Mouse (Mus musculus) left cerebral cortex, adult 11 months (tissue): ENCODE results near the gene Faah.

Experiments used
- DNase-seq: peaks from one replicate; pipeline ENCODE4 v3.0.0; 2022; ENCODE audit warnings: low spot score

The Faah gene

GRCm38 (mm10) chr4:116017902-116018746, at the start of gene Faah:
Faah (minus strand) TSS chr4:116017926.
- DNase-seq = no peak

GRCm38 (mm10) chr4:116063855-116064254, 46.1 kb upstream of the Faah start:
- DNase-seq = no peak

- DNase-seq = no peak
Measured at GRCm38 (mm10) chr4:116059012-116059726, 41.4 kb upstream of the Faah start.

GRCm38 (mm10) chr4:116057559-116057958, 39.8 kb upstream of the Faah start:
- DNase-seq = no peak

GRCm38 (mm10) chr4:116053399-116053961, 35.8 kb upstream of the Faah start, which contains the start of gene Nsun4:
Nsun4 (minus strand) TSS chr4:116053876.
- peak; percentile 84 for DNase-seq

DNA sequence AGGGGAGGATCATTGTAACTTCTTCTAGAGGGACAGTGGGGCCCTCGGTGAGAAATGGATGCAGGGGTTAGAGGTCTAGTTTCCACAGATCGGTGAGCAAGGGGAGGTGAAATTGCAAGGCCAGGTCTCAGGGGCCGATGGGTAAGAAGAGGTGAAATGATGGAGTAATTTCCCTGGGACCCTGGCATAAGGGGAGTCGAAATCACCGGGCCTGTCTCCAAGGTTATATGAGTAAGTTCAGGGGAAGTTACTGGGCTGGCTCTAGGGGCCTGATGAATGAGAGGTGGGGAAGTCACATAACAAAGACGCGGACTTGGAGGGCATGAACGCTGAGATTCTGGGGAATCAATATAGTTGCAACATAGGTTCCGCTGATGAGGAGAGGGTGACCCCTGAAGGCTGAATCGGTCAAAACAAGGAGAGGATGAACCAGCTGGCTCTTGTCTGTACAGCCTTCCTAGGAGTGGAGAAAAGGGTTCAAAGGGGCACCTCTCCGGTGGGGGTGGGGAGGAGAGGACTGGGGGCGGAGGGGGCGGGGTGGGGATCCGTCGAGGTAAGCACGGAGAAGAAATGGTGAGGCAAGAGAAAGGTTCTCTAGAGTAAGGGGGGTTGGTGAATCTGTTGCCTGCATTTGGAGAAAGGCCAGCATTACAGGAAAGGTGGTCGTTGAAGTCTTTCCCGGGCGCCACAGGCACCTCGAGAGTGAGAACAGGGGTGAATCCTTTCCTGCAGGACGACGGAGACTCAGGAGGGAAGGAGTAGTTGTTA, 35.0 kb upstream of the Faah start:
- DNase-seq = no peak

DNA sequence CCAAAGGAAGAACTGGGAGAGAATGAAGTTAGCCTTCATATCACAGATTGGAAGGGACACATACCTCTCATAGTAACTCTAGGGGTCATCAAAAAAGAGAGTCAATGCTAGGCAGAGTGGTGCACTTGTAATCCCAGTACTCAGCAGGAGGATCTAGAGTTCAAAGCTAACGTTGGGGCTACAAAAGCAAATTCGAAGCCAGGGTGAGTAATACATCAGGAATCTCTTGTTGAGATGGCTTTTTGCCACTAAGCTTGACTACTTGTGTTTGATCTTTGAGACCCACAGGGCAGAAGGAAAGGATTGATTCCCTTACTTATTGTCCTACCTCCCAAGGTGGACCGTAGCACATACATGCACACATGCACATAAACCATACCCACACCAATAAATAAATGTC, 31.5 kb upstream of the Faah start:
- no peak for DNase-seq

DNA sequence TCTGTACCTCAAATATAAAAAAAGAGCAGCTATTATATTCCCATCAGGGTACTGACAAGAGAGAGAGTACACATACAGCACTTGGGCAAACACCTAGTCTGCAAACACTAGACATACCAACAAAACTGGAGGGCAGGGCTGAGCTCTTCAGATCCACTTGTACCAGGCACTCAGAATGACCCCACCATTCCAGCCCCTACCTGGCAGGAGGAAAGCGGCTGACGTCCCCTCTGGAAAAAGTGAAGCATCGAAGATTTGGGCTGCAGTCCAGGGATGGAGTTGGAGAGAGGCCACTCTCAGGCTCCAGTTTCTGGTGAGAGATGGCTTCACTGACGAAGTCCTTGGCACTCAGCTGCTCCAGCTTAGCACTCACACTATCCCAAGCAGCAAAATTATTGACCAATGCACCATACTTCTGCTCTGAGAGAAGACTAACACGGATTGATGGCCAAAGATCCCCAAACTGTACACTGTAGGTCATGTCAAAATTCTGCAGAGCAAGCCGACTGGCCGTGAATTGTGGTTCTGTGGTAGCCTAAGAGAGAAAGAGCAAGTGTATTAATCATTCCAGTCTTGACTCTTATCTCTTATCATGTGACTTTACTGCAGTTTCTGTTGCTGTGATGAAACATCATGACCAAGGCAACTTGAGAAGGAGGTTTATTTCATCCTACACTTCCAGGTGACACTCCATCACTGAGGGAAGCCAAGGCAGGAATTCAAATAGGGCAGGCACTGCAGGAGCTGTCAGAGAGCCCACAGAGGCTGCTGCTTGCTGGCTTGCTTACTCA, 30.6 kb upstream of the Faah start:
- DNase-seq = no peak

- no peak for DNase-seq
Measured at GRCm38 (mm10) chr4:116047681-116048080, 30.0 kb upstream of the Faah start.

DNA sequence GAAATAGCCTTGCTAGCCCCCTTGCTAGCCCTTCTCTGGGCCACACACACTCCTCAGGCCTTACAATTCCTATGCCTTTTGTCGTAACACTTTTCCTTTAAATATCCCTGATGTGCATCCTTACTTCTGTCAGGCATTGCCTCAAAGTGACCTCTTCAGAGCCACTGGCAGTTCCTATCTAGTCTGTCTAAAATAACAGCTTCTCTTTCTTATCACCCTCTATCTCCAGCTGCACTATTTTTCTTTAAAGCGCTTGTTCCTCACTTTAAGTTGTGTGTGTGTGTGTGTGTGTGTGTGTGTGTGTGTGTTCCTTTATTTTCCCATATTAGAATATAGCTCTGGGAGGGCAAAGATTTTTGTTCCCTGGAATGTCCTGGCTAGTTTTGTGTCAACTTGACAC, 28.9 kb upstream of the Faah start:
- DNase-seq = no peak

DNA sequence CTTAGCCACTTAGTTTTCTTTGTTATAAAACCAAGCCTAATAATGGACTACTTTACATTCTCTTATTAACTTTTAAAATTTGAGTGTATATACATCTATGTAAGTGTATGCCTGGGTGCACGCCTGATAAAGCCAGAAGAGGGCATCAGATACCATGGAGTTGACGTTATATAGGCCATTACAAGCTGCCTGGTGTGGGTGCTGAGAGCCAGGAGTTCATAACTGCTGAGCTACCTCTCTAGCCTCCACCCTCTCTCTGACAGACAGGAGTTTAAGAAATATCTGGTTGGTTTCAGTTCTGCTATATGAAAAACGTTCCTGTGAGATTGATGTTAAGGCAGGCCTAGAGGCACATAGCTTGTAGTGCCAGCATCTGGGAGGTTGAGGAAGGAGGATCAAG, 24.5 kb upstream of the Faah start:
- no peak for DNase-seq

GRCm38 (mm10) chr4:116040466-116040865, 22.7 kb upstream of the Faah start:
- no peak for DNase-seq

GRCm38 (mm10) chr4:116033374-116033773, 15.6 kb upstream of the Faah start:
- DNase-seq = peak; percentile 39

DNA sequence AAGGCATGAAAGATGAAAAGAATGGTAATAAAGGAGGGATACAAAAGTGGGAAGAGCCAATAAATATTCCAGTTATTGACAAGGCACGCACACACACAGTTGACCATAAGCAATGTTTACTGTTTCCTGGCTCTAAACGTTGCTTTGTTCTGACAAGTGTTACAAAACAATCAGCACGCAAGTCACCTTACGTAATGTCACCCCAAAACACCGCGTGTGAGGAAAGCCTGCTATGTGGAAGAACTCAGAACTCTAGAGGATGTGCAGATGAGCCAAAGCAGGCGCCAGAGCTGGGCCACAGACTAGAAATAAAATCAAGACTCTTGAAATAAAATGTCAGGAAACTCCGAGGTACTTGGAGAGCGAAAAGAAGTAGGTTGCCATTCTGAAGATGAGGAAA, 15.2 kb upstream of the Faah start:
- DNase-seq = no peak

- DNase-seq = peak; percentile 49
Measured at GRCm38 (mm10) chr4:116017300-116017901, 325 bp downstream of the Faah start.

DNA sequence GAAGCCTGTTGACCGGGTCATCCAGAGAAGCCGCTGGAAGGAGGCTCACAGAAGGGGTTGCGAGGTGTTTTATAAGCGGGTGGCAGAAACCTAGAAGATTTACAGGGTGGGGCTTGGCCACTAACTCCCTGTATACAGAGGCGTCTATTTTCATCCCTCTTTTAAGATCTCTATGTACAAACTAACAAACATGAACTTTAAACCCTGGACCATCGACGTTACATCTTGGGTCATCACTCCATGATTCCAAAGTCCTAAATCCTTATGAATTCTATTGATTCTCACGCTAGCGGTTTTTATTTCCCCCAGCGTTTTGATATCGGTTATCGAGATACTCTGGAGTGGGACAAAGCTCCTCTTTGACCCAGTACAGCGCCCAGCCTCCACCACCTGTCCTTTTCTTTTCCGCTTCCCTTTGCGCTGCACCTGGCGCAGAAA, 845 bp downstream of the Faah start:
- DNase-seq = no peak

GRCm38 (mm10) chr4:116016396-116016795, 1.3 kb downstream of the Faah start:
- no peak for DNase-seq

DNA sequence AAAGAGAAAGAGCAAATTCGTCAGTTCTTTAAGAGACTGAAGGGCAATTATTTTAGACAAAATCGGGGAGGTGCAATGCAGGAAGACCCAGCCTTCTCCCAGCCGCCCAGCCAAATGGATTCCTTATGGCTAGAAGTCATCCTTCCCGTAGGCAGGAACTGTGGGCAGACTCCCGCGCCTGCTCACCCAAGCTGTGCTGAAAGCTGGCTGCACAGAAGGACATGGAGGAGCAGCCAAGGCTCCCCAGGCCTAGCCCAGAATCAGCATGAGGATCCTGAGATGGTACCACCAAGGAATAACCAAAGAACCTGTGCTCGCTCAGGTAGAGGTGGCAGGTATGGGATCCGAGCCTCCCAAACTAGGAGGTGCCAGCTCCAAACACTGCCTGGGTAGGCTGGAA, 1.7 kb downstream of the Faah start:
- DNase-seq = peak; percentile 35

- DNase-seq = no peak
Measured at GRCm38 (mm10) chr4:116015502-116015901, 2.2 kb downstream of the Faah start.

- no peak for DNase-seq
Measured at GRCm38 (mm10) chr4:116010186-116010585, 7.5 kb downstream of the Faah start.

- no peak for DNase-seq
Measured at GRCm38 (mm10) chr4:116001206-116001605, 16.5 kb downstream of the Faah start.
